Mouse (Mus musculus): ENCODE measurements around the gene D330045A20Rik.
"Not testable (repeated sequence)": the region's sequence is repeated elsewhere in the genome, so short reads cannot be mapped to it uniquely, and the experiment has no call there.

- not testable (repeated sequence) for TF ChIP-seq HCFC1 (IDR thresholded peaks at IDR 0.05; ENCODE audit: borderline replicate concordance, insufficient read depth, low read length); MAFK (IDR thresholded peaks at IDR 0.05; ENCODE audit: insufficient read depth, low read depth, low read length); ZNF384 (IDR thresholded peaks at IDR 0.05; ENCODE audit: low read depth, low read length); CHD2 (IDR thresholded peaks at IDR 0.05; ENCODE audit: low read depth, low read length); ZC3H11A (IDR thresholded peaks at IDR 0.05; ENCODE audit: borderline replicate concordance, low read depth, low read length)
Measured at GRCm38 (mm10) chrX:139586676-139587075, 106.5 kb downstream of the D330045A20Rik start.
